Mouse (Mus musculus): Measurements from ENCODE around the gene Fam13a. TPM values are rescaled to one million over a fixed set of nuclear protein-coding genes. Genes with fewer than 3 reads are reported as not detected.
A peak's percentile ranks its signal among the peaks of the same experiment; 100 is the strongest.

Fam13a gene
- polyA plus RNA-seq, 1 experiment from 2014 or later, result 14.9 TPM

- Histone ChIP-seq H3K9ac (ENCODE audit: low read length) (no peak overlapping the region), H3K4me1 (ENCODE audit: control insufficient read depth, insufficient read depth, low read length) (no peaks in the 10 kb centered on the region), H3K4me3 (replicated peaks; ENCODE audit: low read length) (no peak overlapping the region), H3K27ac (ENCODE audit: low read length) (peak overlapping the region; percentile 21), H3K9me3 (replicated peaks; ENCODE audit: control insufficient read depth, low read length) (no peaks in the 10 kb centered on the region), H3K36me3 (ENCODE audit: control insufficient read depth, insufficient read depth, low read length) (no peaks in the 10 kb centered on the region), H3K4me2 (ENCODE audit: low read depth, low read length) (no peak overlapping the region), H3K27me3 (ENCODE audit: control insufficient read depth, insufficient read depth, low read length) (no peaks in the 10 kb centered on the region)
- 43% methylated on average over 5 of the region's 5 CpGs for WGBS
- no peak for ATAC-seq (ENCODE audit: insufficient read depth, low FRiP score)
Observed at GRCm38 (mm10) chr6:58913971-58914370, 110.4 kb downstream of the Fam13a start.

GRCm38 (mm10) chr6:58913551-58913950 is 110.8 kb downstream of the Fam13a start:
- Histone ChIP-seq H3K4me2 (ENCODE audit: low read depth, low read length) (no peak overlapping the region), H3K27me3 (ENCODE audit: control insufficient read depth, insufficient read depth, low read length) (no peaks in the 10 kb centered on the region), H3K9ac (ENCODE audit: low read length) (no peak overlapping the region), H3K9me3 (replicated peaks; ENCODE audit: control insufficient read depth, low read length) (no peaks in the 10 kb centered on the region), H3K27ac (ENCODE audit: low read length) (no peak overlapping the region), H3K4me3 (replicated peaks; ENCODE audit: low read length) (no peak overlapping the region), H3K36me3 (ENCODE audit: control insufficient read depth, insufficient read depth, low read length) (no peaks in the 10 kb centered on the region), H3K4me1 (ENCODE audit: control insufficient read depth, insufficient read depth, low read length) (no peaks in the 10 kb centered on the region)
- peak; percentile 53; the same call in 1 of the 2 replicates for ATAC-seq (ENCODE audit: insufficient read depth, low FRiP score)
- WGBS, result 39% methylated on average over 3 of the region's 3 CpGs

- H3K4me3 ChIP-seq (replicated peaks; ENCODE audit: low read length), result no peak overlapping the region
- H3K9ac ChIP-seq (ENCODE audit: low read length), result no peak overlapping the region
- no peaks in the 10 kb centered on the region for H3K27me3 ChIP-seq (ENCODE audit: control insufficient read depth, insufficient read depth, low read length)
- ATAC-seq (ENCODE audit: insufficient read depth, low FRiP score), result no peak
- no peak overlapping the region; the same call in 1 of the 2 replicates for H3K27ac ChIP-seq (ENCODE audit: low read length)
- no peaks in the 10 kb centered on the region for H3K36me3 ChIP-seq (ENCODE audit: control insufficient read depth, insufficient read depth, low read length)
- no peak overlapping the region for H3K4me2 ChIP-seq (ENCODE audit: low read depth, low read length)
- 69% methylated on average over 5 of the region's 5 CpGs for WGBS
- no peaks in the 10 kb centered on the region for H3K4me1 ChIP-seq (ENCODE audit: control insufficient read depth, insufficient read depth, low read length)
- no peaks in the 10 kb centered on the region for H3K9me3 ChIP-seq (replicated peaks; ENCODE audit: control insufficient read depth, low read length)
Observed at GRCm38 (mm10) chr6:58912842-58913241, 111.5 kb downstream of the Fam13a start.

DNA sequence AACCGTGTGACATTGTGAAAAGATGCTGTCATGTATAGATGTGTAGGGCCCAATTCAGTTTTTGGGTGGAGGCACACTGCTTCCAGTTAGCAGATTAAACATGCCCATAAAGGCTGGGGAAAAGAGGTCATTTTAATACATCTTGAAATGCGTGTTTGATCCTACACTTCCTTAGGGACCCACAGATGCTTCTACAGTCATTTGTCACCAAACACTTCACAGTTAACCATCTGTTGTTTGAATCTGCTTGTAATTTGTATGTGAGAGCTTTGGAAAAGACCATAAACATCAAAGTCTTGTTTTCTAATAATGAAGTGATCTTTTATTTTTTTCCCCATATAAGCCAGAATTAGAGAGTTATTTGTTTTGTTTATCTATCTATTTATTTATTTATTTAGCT is 116.6 kb downstream of the Fam13a start:
- H3K27me3 ChIP-seq (ENCODE audit: control insufficient read depth, insufficient read depth, low read length), result no peaks in the 10 kb centered on the region
- no peak overlapping the region for H3K9ac ChIP-seq (ENCODE audit: low read length)
- WGBS, result 87% methylated on average over 2 of the region's 2 CpGs
- no peak overlapping the region for H3K4me2 ChIP-seq (ENCODE audit: low read depth, low read length)
- no peak overlapping the region for H3K4me3 ChIP-seq (replicated peaks; ENCODE audit: low read length)
- peaks cover 4% of the 10 kb centered on the region; the same call in 1 of the 2 replicates for H3K36me3 ChIP-seq (ENCODE audit: control insufficient read depth, insufficient read depth, low read length)
- peaks cover 12% of the 10 kb centered on the region for H3K9me3 ChIP-seq (replicated peaks; ENCODE audit: control insufficient read depth, low read length)
- no peak overlapping the region for H3K27ac ChIP-seq (ENCODE audit: low read length)
- ATAC-seq (ENCODE audit: insufficient read depth, low FRiP score), result no peak
- H3K4me1 ChIP-seq (ENCODE audit: control insufficient read depth, insufficient read depth, low read length), result no peaks in the 10 kb centered on the region

GRCm38 (mm10) chr6:58907336-58907735 is 117.0 kb downstream of the Fam13a start:
- 88% methylated on average over 8 of the region's 8 CpGs for WGBS
- ATAC-seq (ENCODE audit: insufficient read depth, low FRiP score), result no peak
- H3K9ac ChIP-seq (ENCODE audit: low read length), result no peak overlapping the region
- no peaks in the 10 kb centered on the region for H3K4me1 ChIP-seq (ENCODE audit: control insufficient read depth, insufficient read depth, low read length)
- peak overlapping the region; percentile 63 for H3K4me2 ChIP-seq (ENCODE audit: low read depth, low read length)
- peaks cover 12% of the 10 kb centered on the region for H3K9me3 ChIP-seq (replicated peaks; ENCODE audit: control insufficient read depth, low read length)
- H3K27ac ChIP-seq (ENCODE audit: low read length), result no peak overlapping the region
- peak overlapping the region; percentile 48 for H3K4me3 ChIP-seq (replicated peaks; ENCODE audit: low read length)
- peaks cover 4% of the 10 kb centered on the region; the same call in 1 of the 2 replicates for H3K36me3 ChIP-seq (ENCODE audit: control insufficient read depth, insufficient read depth, low read length)
- no peaks in the 10 kb centered on the region for H3K27me3 ChIP-seq (ENCODE audit: control insufficient read depth, insufficient read depth, low read length)

GRCm38 (mm10) chr6:58906852-58907261 is 117.5 kb downstream of the Fam13a start, which contains the start of gene Nap1l5:
Gene Nap1l5 (minus strand): TSS chr6:58907076.
- H3K36me3 ChIP-seq (ENCODE audit: control insufficient read depth, insufficient read depth, low read length), result peaks cover 4% of the 10 kb centered on the region; the same call in 1 of the 2 replicates
- H3K4me1 ChIP-seq (ENCODE audit: control insufficient read depth, insufficient read depth, low read length), result no peaks in the 10 kb centered on the region
- no peak within 1 kb of the TSS for H3K27ac ChIP-seq (ENCODE audit: low read length)
- WGBS, result 55% methylated on average over 34 of the region's 34 CpGs
- H3K9me3 ChIP-seq (replicated peaks; ENCODE audit: control insufficient read depth, low read length), result peaks cover 12% of the 10 kb centered on the region
- H3K4me2 ChIP-seq (ENCODE audit: low read depth, low read length), result peak within 1 kb of the TSS; percentile 63
- ATAC-seq (ENCODE audit: insufficient read depth, low FRiP score), result peak; percentile 47; the same call in 1 of the 2 replicates
- H3K9ac ChIP-seq (ENCODE audit: low read length), result peak within 1 kb of the TSS; percentile 27
- no peaks in the 10 kb centered on the region for H3K27me3 ChIP-seq (ENCODE audit: control insufficient read depth, insufficient read depth, low read length)
- peak within 1 kb of the TSS; percentile 48 for H3K4me3 ChIP-seq (replicated peaks; ENCODE audit: low read length)

- no peak overlapping the region for H3K27ac ChIP-seq (ENCODE audit: low read length)
- 65% methylated on average over 3 of the region's 3 CpGs for WGBS
- H3K36me3 ChIP-seq (ENCODE audit: control insufficient read depth, insufficient read depth, low read length), result peaks cover 4% of the 10 kb centered on the region; the same call in 1 of the 2 replicates
- no peak overlapping the region for H3K4me3 ChIP-seq (replicated peaks; ENCODE audit: low read length)
- no peaks in the 10 kb centered on the region for H3K4me1 ChIP-seq (ENCODE audit: control insufficient read depth, insufficient read depth, low read length)
- no peak overlapping the region for H3K9ac ChIP-seq (ENCODE audit: low read length)
- no peak for ATAC-seq (ENCODE audit: insufficient read depth, low FRiP score)
- H3K27me3 ChIP-seq (ENCODE audit: control insufficient read depth, insufficient read depth, low read length), result no peaks in the 10 kb centered on the region
- H3K4me2 ChIP-seq (ENCODE audit: low read depth, low read length), result no peak overlapping the region
- peaks cover 12% of the 10 kb centered on the region for H3K9me3 ChIP-seq (replicated peaks; ENCODE audit: control insufficient read depth, low read length)
Observed at GRCm38 (mm10) chr6:58904551-58904950, 119.8 kb downstream of the Fam13a start.

GRCm38 (mm10) chr6:58903171-58903570 is 121.2 kb downstream of the Fam13a start:
- H3K4me1 ChIP-seq (ENCODE audit: control insufficient read depth, insufficient read depth, low read length), result no peaks in the 10 kb centered on the region
- peaks cover 12% of the 10 kb centered on the region for H3K9me3 ChIP-seq (replicated peaks; ENCODE audit: control insufficient read depth, low read length)
- H3K4me3 ChIP-seq (replicated peaks; ENCODE audit: low read length), result no peak overlapping the region
- H3K36me3 ChIP-seq (ENCODE audit: control insufficient read depth, insufficient read depth, low read length), result peaks cover 4% of the 10 kb centered on the region; the same call in 1 of the 2 replicates
- no peak overlapping the region for H3K9ac ChIP-seq (ENCODE audit: low read length)
- ATAC-seq (ENCODE audit: insufficient read depth, low FRiP score), result peak; percentile 35; the same call in 1 of the 2 replicates
- H3K4me2 ChIP-seq (ENCODE audit: low read depth, low read length), result no peak overlapping the region
- 41% methylated on average over 8 of the region's 8 CpGs for WGBS
- H3K27ac ChIP-seq (ENCODE audit: low read length), result no peak overlapping the region
- H3K27me3 ChIP-seq (ENCODE audit: control insufficient read depth, insufficient read depth, low read length), result no peaks in the 10 kb centered on the region

DNA sequence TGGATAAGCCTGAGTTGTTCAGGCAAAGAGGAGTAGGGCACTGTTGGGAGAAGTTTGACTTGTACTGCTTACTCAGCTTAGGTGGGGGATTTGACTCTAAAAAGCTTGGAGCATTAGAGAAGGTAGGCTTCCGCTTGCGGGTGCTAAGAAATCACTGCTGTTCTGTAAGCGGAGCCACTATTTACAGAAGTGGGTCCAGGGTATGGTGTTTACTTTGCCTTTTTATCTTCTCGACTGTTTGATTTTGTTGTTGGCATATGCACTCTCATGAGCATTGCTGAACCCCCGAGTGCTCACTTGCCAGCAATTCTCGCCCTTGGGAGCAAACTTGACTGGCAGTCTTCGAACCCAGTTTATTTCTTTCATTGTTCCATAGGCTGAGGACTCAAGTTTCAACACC is 123.8 kb downstream of the Fam13a start:
- Histone ChIP-seq H3K27ac (ENCODE audit: low read length) (no peak overlapping the region), H3K4me2 (ENCODE audit: low read depth, low read length) (no peak overlapping the region), H3K9ac (ENCODE audit: low read length) (no peak overlapping the region), H3K4me3 (replicated peaks; ENCODE audit: low read length) (no peak overlapping the region), H3K9me3 (replicated peaks; ENCODE audit: control insufficient read depth, low read length) (no peaks in the 10 kb centered on the region), H3K4me1 (ENCODE audit: control insufficient read depth, insufficient read depth, low read length) (no peaks in the 10 kb centered on the region), H3K36me3 (ENCODE audit: control insufficient read depth, insufficient read depth, low read length) (no peaks in the 10 kb centered on the region), H3K27me3 (ENCODE audit: control insufficient read depth, insufficient read depth, low read length) (no peaks in the 10 kb centered on the region)
- WGBS, result 58% methylated on average over 7 of the region's 7 CpGs
- peak; percentile 69 for ATAC-seq (ENCODE audit: insufficient read depth, low FRiP score)
